Mouse (Mus musculus): ENCODE data around the gene Mon1b. TPM values are rescaled to one million over a fixed set of nuclear protein-coding genes. Genes with fewer than 3 reads are reported as not detected.
A peak's percentile ranks its signal among the peaks of the same experiment; 100 is the strongest.

Mon1b gene
- 11.2 and 12.4 TPM in 2 replicates for polyA plus RNA-seq (2012; rRNA removed)

- peak within 1 kb of the TSS; percentile 69 for H3K27ac ChIP-seq (ENCODE audit: insufficient read depth, low read length)
- TF ChIP-seq CTCF (IDR thresholded peaks at IDR 0.05; ENCODE audit: borderline replicate concordance, insufficient read depth, low read depth, low read length) (no peak), POLR2A (IDR thresholded peaks at IDR 0.05; ENCODE audit: borderline replicate concordance, insufficient read depth, low read length) (peak; percentile 81; the same call in 1 of the 2 replicates)
- H3K4me3 ChIP-seq (replicated peaks; ENCODE audit: insufficient read depth, low read depth, low read length), result peak within 1 kb of the TSS; percentile 88
- H3K4me1 ChIP-seq (ENCODE audit: control insufficient read depth, insufficient read depth, low read length), result peaks cover 3% of the 10 kb centered on the region
- WGBS, result under 1% methylated on average over 42 of the region's 42 CpGs
- no peaks in the 10 kb centered on the region for H3K27me3 ChIP-seq (ENCODE audit: control insufficient read depth, insufficient read depth, low read length)
- peak; percentile 99 to 100 for DNase-seq
Observed at GRCm38 (mm10) chr8:113634670-113635591, at the start of gene Mon1b. Gene Mon1b, plus strand, starts transcription at chr8:113635587.

- no peak overlapping the region for H3K4me3 ChIP-seq (replicated peaks; ENCODE audit: insufficient read depth, low read depth, low read length)
- 59% methylated on average over 3 of the region's 3 CpGs for WGBS
- no peak for DNase-seq
- H3K27ac ChIP-seq (ENCODE audit: insufficient read depth, low read length), result no peak overlapping the region
- TF ChIP-seq CTCF (IDR thresholded peaks at IDR 0.05; ENCODE audit: borderline replicate concordance, insufficient read depth, low read depth, low read length), result no peak
- TF ChIP-seq POLR2A (IDR thresholded peaks at IDR 0.05; ENCODE audit: borderline replicate concordance, insufficient read depth, low read length), result no peak
- H3K27me3 ChIP-seq (ENCODE audit: control insufficient read depth, insufficient read depth, low read length), result no peaks in the 10 kb centered on the region
- H3K4me1 ChIP-seq (ENCODE audit: control insufficient read depth, insufficient read depth, low read length), result no peaks in the 10 kb centered on the region
Observed at GRCm38 (mm10) chr8:113598401-113598800, 37.0 kb upstream of the Mon1b start.

- TF ChIP-seq POLR2A (IDR thresholded peaks at IDR 0.05; ENCODE audit: borderline replicate concordance, insufficient read depth, low read length), result no peak
- peak; percentile 53; the same call in 1 of the 2 replicates for TF ChIP-seq CTCF (IDR thresholded peaks at IDR 0.05; ENCODE audit: borderline replicate concordance, insufficient read depth, low read depth, low read length)
- WGBS, result 4% methylated on average over 3 of the region's 3 CpGs
- no peaks in the 10 kb centered on the region for H3K27me3 ChIP-seq (ENCODE audit: control insufficient read depth, insufficient read depth, low read length)
- no peak overlapping the region for H3K4me3 ChIP-seq (replicated peaks; ENCODE audit: insufficient read depth, low read depth, low read length)
- peak in 1 of 2 experiments; percentile 69 for DNase-seq
- H3K27ac ChIP-seq (ENCODE audit: insufficient read depth, low read length), result no peak overlapping the region
- peaks cover 3% of the 10 kb centered on the region for H3K4me1 ChIP-seq (ENCODE audit: control insufficient read depth, insufficient read depth, low read length)
Observed at GRCm38 (mm10) chr8:113632634-113633033, 2.8 kb upstream of the Mon1b start.

GRCm38 (mm10) chr8:113634161-113634560, 1.2 kb upstream of the Mon1b start:
- DNase-seq, result peak in 1 of 2 experiments; percentile 26
- TF ChIP-seq CTCF (IDR thresholded peaks at IDR 0.05; ENCODE audit: borderline replicate concordance, insufficient read depth, low read depth, low read length) (no peak), POLR2A (IDR thresholded peaks at IDR 0.05; ENCODE audit: borderline replicate concordance, insufficient read depth, low read length) (no peak)
- peaks cover 3% of the 10 kb centered on the region for H3K4me1 ChIP-seq (ENCODE audit: control insufficient read depth, insufficient read depth, low read length)
- no peaks in the 10 kb centered on the region for H3K27me3 ChIP-seq (ENCODE audit: control insufficient read depth, insufficient read depth, low read length)
- H3K27ac ChIP-seq (ENCODE audit: insufficient read depth, low read length), result no peak overlapping the region
- peak overlapping the region; percentile 88 for H3K4me3 ChIP-seq (replicated peaks; ENCODE audit: insufficient read depth, low read depth, low read length)
- whole genome bisulfite sequencing, result 21% methylated on average over 12 of the region's 12 CpGs

GRCm38 (mm10) chr8:113635592-113636279, 349 bp downstream of the Mon1b start:
- H3K4me3 ChIP-seq (replicated peaks; ENCODE audit: insufficient read depth, low read depth, low read length), result peak overlapping the region; percentile 88
- TF ChIP-seq POLR2A (IDR thresholded peaks at IDR 0.05; ENCODE audit: borderline replicate concordance, insufficient read depth, low read length) (peak; percentile 66; the same call in 1 of the 2 replicates), CTCF (IDR thresholded peaks at IDR 0.05; ENCODE audit: borderline replicate concordance, insufficient read depth, low read depth, low read length) (no peak)
- H3K4me1 ChIP-seq (ENCODE audit: control insufficient read depth, insufficient read depth, low read length), result peaks cover 3% of the 10 kb centered on the region
- no peak for DNase-seq
- peak overlapping the region; percentile 69 for H3K27ac ChIP-seq (ENCODE audit: insufficient read depth, low read length)
- under 1% methylated on average over 44 of the region's 44 CpGs for WGBS
- H3K27me3 ChIP-seq (ENCODE audit: control insufficient read depth, insufficient read depth, low read length), result no peaks in the 10 kb centered on the region

- H3K4me3 ChIP-seq (replicated peaks; ENCODE audit: insufficient read depth, low read depth, low read length), result peak overlapping the region; percentile 88
- TF ChIP-seq CTCF (IDR thresholded peaks at IDR 0.05; ENCODE audit: borderline replicate concordance, insufficient read depth, low read depth, low read length) (0 out of 2 replicates have a peak, but pooled peaks have one; percentile 19), POLR2A (IDR thresholded peaks at IDR 0.05; ENCODE audit: borderline replicate concordance, insufficient read depth, low read length) (no peak)
- H3K27me3 ChIP-seq (ENCODE audit: control insufficient read depth, insufficient read depth, low read length), result no peaks in the 10 kb centered on the region
- H3K27ac ChIP-seq (ENCODE audit: insufficient read depth, low read length), result no peak overlapping the region
- H3K4me1 ChIP-seq (ENCODE audit: control insufficient read depth, insufficient read depth, low read length), result peaks cover 3% of the 10 kb centered on the region
- 27% methylated on average over 5 of the region's 5 CpGs for WGBS
- DNase-seq, result no peak
Observed at GRCm38 (mm10) chr8:113636280-113636628, 867 bp downstream of the Mon1b start.

GRCm38 (mm10) chr8:113640357-113640756, 5.0 kb downstream of the Mon1b start:
- Histone ChIP-seq H3K27me3 (ENCODE audit: control insufficient read depth, insufficient read depth, low read length) (no peaks in the 10 kb centered on the region), H3K27ac (ENCODE audit: insufficient read depth, low read length) (no peak overlapping the region), H3K4me1 (ENCODE audit: control insufficient read depth, insufficient read depth, low read length) (no peaks in the 10 kb centered on the region; the same call in 1 of the 2 replicates), H3K4me3 (replicated peaks; ENCODE audit: insufficient read depth, low read depth, low read length) (no peak overlapping the region)
- 81% methylated on average over 8 of the region's 8 CpGs for WGBS
- TF ChIP-seq CTCF (IDR thresholded peaks at IDR 0.05; ENCODE audit: borderline replicate concordance, insufficient read depth, low read depth, low read length) (no peak), POLR2A (IDR thresholded peaks at IDR 0.05; ENCODE audit: borderline replicate concordance, insufficient read depth, low read length) (no peak)
- DNase-seq, result no peak

All from cerebellum, adult 2 months (tissue).